Mouse (Mus musculus) myocyte (in vitro differentiated cells): ENCODE results near the gene Dcp1b. TPM values are rescaled to one million over a fixed set of nuclear protein-coding genes. Genes with fewer than 3 reads are reported as not detected.

ENCODE experiments used
- H3K27me3 ChIP-seq: one replicate; pipeline ENCODE4 v1.6.1; 2011; ENCODE audit not compliant: control insufficient read depth, insufficient read depth, insufficient read length
- H3K36me3 ChIP-seq: one replicate; pipeline ENCODE4 v1.6.1; 2011; ENCODE audit not compliant: control insufficient read depth, insufficient read depth
- H3K4me2 ChIP-seq: one replicate; pipeline ENCODE4 v1.6.1; 2011; ENCODE audit warnings: low read depth, control low read depth
- H3K4me3 ChIP-seq: one replicate; pipeline ENCODE4 v1.5.1; 2011; ENCODE audit warnings: mild to moderate bottlenecking, control low read depth, moderate library complexity
- H3K79me2 ChIP-seq: one replicate; pipeline ENCODE4 v1.6.1; 2011; ENCODE audit not compliant: control insufficient read depth, insufficient read depth
- H3ac ChIP-seq: one replicate; pipeline ENCODE4 v1.6.1; 2011; ENCODE audit not compliant: control insufficient read depth, insufficient read length
- CEBPB ChIP-seq: IDR thresholded peaks from 2 replicates; pipeline ENCODE4 v1.6.1; 2011; ENCODE audit warnings: mild to moderate bottlenecking, moderate library complexity; ENCODE audit not compliant: poor library complexity, insufficient read depth, severe bottlenecking
- E2F4 ChIP-seq: IDR thresholded peaks from one replicate; pipeline ENCODE4 v1.6.1; 2011; ENCODE audit warnings: mild to moderate bottlenecking, control low read depth, moderate library complexity; ENCODE audit not compliant: insufficient read depth
- MAX ChIP-seq: IDR thresholded peaks from one replicate; pipeline ENCODE4 v1.6.1; 2011; ENCODE audit warnings: low read depth, mild to moderate bottlenecking, control low read depth
- MYOD1 ChIP-seq, 3 experiments: IDR thresholded peaks; one replicate each; pipeline ENCODE4 v1.6.1; 2011; ENCODE audit warnings: control low read depth in 2 of 3, low read depth in 2 of 3, mild to moderate bottlenecking in 2 of 3, moderate library complexity in 1 of 3; ENCODE audit not compliant: insufficient read length in 2 of 3, control insufficient read depth in 1 of 3
- MYOG ChIP-seq, 3 experiments: IDR thresholded peaks; one replicate each; pipeline ENCODE4 v1.6.1; 2011; ENCODE audit warnings: control low read depth in 2 of 3, low read depth in 2 of 3, mild to moderate bottlenecking in 2 of 3; ENCODE audit not compliant: insufficient read length in 2 of 3, control insufficient read depth in 1 of 3, insufficient read depth in 1 of 3
- POLR2A ChIP-seq: IDR thresholded peaks from one replicate; pipeline ENCODE4 v1.6.1; 2011; ENCODE audit warnings: low read depth, mild to moderate bottlenecking, control low read depth, moderate library complexity; ENCODE audit not compliant: insufficient read length
- POLR2AphosphoS2 ChIP-seq: IDR thresholded peaks from one replicate; pipeline ENCODE4 v1.6.1; 2011; ENCODE audit warnings: low read depth, control low read depth; ENCODE audit not compliant: insufficient read length
- REST ChIP-seq: IDR thresholded peaks from one replicate; pipeline ENCODE4 v1.6.1; 2011; ENCODE audit warnings: mild to moderate bottlenecking, control low read depth, moderate library complexity; ENCODE audit not compliant: insufficient read depth, insufficient read length
- SRF ChIP-seq: IDR thresholded peaks from one replicate; pipeline ENCODE4 v1.6.1; 2011; ENCODE audit warnings: low read depth; ENCODE audit not compliant: control insufficient read depth, insufficient read length
- TCF12 ChIP-seq: IDR thresholded peaks from one replicate; pipeline ENCODE4 v1.6.1; 2011; ENCODE audit warnings: mild to moderate bottlenecking, control low read depth; ENCODE audit not compliant: poor library complexity, insufficient read depth, severe bottlenecking
- TCF3 ChIP-seq: IDR thresholded peaks from one replicate; pipeline ENCODE4 v1.6.1; 2011; ENCODE audit warnings: low read depth, control low read depth; ENCODE audit not compliant: insufficient read length
- USF1 ChIP-seq: IDR thresholded peaks from one replicate; pipeline ENCODE4 v1.6.1; 2011; ENCODE audit warnings: low read depth, mild to moderate bottlenecking, control low read depth, moderate library complexity
- polyA plus RNA-seq: library from polyadenylated mRNA; unstranded; fragments of >200 nt; fragmentation: generic; extraction: Trizol; gene quantifications from one replicate; pipeline ENCODE4 v1.2.1, GENCODE M21; 2012; ENCODE audit warnings: missing spikeins

The Dcp1b gene
- polyA plus RNA-seq, 1 experiment: 2.8 TPM

DNA sequence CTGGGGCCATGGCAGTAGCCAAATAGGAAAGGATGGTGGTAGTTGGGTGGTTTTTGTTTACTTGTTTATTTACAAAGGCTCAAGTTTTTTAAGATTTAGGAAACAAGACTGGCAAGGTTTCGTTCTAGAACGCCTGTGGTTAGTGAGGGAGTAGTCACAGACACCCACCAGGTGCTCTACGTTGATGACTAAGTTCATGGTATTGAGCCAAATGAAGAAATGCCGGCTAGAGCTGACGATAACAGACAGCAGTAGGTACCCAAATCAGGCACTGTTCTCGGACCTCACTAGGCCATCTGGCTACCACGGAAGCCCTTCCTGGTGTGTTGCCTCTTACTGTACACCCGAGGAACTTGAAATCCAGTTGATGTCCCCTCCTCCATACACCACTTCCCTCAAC, 51.9 kb downstream of the Dcp1b start:
- Histone ChIP-seq H3K79me2 (no peaks in the 10 kb centered on the region), H3K4me3 (no peak overlapping the region), H3ac (no peak overlapping the region), H3K27me3 (peaks cover 30% of the 10 kb centered on the region), H3K4me2 (no peak overlapping the region), H3K36me3 (no peaks in the 10 kb centered on the region)
- TF ChIP-seq SRF: no peak
- TF ChIP-seq E2F4: no peak

GRCm38 (mm10) chr6:119228861-119229603, 54.0 kb downstream of the Dcp1b start:
- Histone ChIP-seq H3K4me2 (no peak overlapping the region), H3K79me2 (no peaks in the 10 kb centered on the region), H3ac (no peak overlapping the region), H3K4me3 (no peak overlapping the region), H3K27me3 (peaks cover 30% of the 10 kb centered on the region), H3K36me3 (no peaks in the 10 kb centered on the region)
- TF ChIP-seq USF1 (no peak), SRF (no peak), CEBPB (no peak), POLR2A (no peak), TCF12 (no peak), MYOG (IDR thresholded peaks at IDR 0.05; ENCODE audit: control insufficient read depth in 1 of 3, insufficient read depth in 1 of 3, insufficient read length in 2 of 3, low read depth in 2 of 3) (no peak), TCF3 (no peak), REST (no peak)

GRCm38 (mm10) chr6:119233066-119233465, 58.0 kb downstream of the Dcp1b start:
- H3K36me3 ChIP-seq: no peaks in the 10 kb centered on the region
- TF ChIP-seq USF1 (no peak), REST (peak; percentile 67), TCF12 (no peak), POLR2AphosphoS2 (no peak), MYOG (IDR thresholded peaks at IDR 0.05; ENCODE audit: control insufficient read depth in 1 of 3, insufficient read depth in 1 of 3, insufficient read length in 2 of 3, low read depth in 2 of 3) (no peak), POLR2A (no peak), E2F4 (no peak), CEBPB (no peak)

GRCm38 (mm10) chr6:119235441-119235840, 60.4 kb downstream of the Dcp1b start:
- TF ChIP-seq E2F4 (no peak), POLR2A (no peak), TCF12 (no peak), MYOG (IDR thresholded peaks at IDR 0.05; ENCODE audit: control insufficient read depth in 1 of 3, insufficient read depth in 1 of 3, insufficient read length in 2 of 3, low read depth in 2 of 3) (no peak), MYOD1 (IDR thresholded peaks at IDR 0.05; ENCODE audit: control insufficient read depth in 1 of 3, insufficient read length in 2 of 3, low read depth in 2 of 3) (no peak), TCF3 (no peak), POLR2AphosphoS2 (no peak), MAX (no peak), USF1 (no peak), SRF (no peak), REST (no peak)
- H3ac ChIP-seq: no peak overlapping the region
- no peak overlapping the region for H3K4me3 ChIP-seq
- H3K79me2 ChIP-seq: no peaks in the 10 kb centered on the region
- H3K36me3 ChIP-seq: no peaks in the 10 kb centered on the region
- peaks cover 18% of the 10 kb centered on the region for H3K27me3 ChIP-seq
- H3K4me2 ChIP-seq: no peak overlapping the region

More at GRCm38 (mm10) chr6:119233066-119233465, 58.0 kb downstream of the Dcp1b start:
- no peaks in the 10 kb centered on the region for H3K79me2 ChIP-seq
- no peak overlapping the region for H3ac ChIP-seq
- no peak overlapping the region for H3K4me2 ChIP-seq
- peaks cover 3% of the 10 kb centered on the region for H3K27me3 ChIP-seq
- H3K4me3 ChIP-seq: no peak overlapping the region

DNA sequence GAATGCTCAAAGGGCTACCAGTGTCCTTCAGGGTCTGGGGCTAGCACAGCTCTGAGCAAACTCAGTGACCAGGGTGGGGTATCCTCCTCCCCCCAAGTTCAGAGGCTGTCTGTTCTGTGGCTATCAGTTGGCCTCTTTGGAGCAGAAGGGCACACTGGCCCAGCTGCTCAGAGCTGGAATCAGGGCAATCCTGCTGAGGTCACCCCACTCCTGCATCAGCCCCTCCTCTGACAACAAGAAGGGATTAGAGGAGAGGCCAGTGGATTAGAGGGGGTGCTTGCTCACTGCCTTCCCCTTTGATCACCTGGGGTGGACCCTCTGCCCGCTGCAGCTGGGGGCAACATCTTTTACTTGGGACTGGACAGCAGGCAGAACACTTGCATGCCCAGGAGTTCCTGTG, 61.2 kb downstream of the Dcp1b start, which contains the start of gene Cacna2d4:
Gene Cacna2d4, plus strand, starts transcription at position 286 of the 400 bp plus-strand sequence.
- Histone ChIP-seq H3K4me2 (no peak within 1 kb of the TSS), H3ac (no peak within 1 kb of the TSS), H3K4me3 (no peak within 1 kb of the TSS), H3K27me3 (peaks cover 26% of the 10 kb centered on the region), H3K79me2 (no peaks in the 10 kb centered on the region), H3K36me3 (no peaks in the 10 kb centered on the region)
- TF ChIP-seq TCF12 (no peak), POLR2A (no peak), USF1 (no peak), MAX (no peak), REST (no peak), TCF3 (no peak), SRF (no peak), MYOG (IDR thresholded peaks at IDR 0.05; ENCODE audit: control insufficient read depth in 1 of 3, insufficient read depth in 1 of 3, insufficient read length in 2 of 3, low read depth in 2 of 3) (no peak), MYOD1 (IDR thresholded peaks at IDR 0.05; ENCODE audit: control insufficient read depth in 1 of 3, insufficient read length in 2 of 3, low read depth in 2 of 3) (no peak), E2F4 (no peak)
